Mouse (Mus musculus) kidney, postnatal 14 days (tissue): Measurements from ENCODE around the gene Pgm2l1.
A peak's percentile ranks its signal among the peaks of the same experiment; 100 is the strongest.

Source experiments
- DNase-seq: peaks from one replicate; pipeline ENCODE4 v3.0.0; 2022; ENCODE audit warnings: mixed read lengths

Pgm2l1 gene

DNA sequence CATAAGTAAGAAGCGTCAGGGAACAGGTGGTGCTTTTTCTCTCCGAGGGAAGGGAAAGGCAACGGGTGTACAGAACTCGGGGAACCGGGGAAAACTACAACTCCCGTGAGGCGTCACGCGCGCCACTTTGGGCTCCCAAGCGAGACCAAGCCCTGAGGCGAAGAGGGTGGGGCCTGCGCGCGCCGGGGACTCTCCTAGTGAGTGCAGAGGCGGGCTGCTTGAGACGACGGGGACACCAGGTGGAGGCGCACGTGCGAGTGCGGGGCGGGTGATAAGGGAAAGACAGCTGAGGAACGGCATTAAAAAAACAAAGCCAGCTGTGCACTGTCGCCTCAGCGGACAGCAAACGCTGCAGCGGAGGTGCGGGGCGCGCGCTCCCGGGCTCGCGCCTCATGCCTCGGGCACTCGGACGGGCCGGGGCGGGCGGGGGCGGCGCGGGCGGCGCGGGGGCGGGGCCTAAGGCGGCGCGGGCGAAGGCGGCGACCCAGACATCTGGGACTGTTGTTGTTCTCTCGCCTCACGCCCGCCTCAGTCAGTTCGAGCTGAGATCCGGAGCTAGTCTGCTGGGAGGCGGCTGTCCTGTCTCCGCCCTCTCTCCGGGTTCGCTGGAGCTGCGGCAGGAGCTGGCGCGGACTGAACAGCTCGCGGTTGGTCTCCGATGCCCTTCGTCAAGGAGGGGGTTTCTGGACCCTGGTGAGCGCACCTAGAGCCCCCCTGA, at the start of gene Pgm2l1:
TSS of gene Pgm2l1 (plus strand) at position 237 of the 718 bp plus-strand sequence.
- DNase-seq: peak; percentile 98

- peak; percentile 61 for DNase-seq
These were observed 48.9 kb upstream of the Pgm2l1 start for GRCm38 (mm10) chr7:100178016-100178890.

DNA sequence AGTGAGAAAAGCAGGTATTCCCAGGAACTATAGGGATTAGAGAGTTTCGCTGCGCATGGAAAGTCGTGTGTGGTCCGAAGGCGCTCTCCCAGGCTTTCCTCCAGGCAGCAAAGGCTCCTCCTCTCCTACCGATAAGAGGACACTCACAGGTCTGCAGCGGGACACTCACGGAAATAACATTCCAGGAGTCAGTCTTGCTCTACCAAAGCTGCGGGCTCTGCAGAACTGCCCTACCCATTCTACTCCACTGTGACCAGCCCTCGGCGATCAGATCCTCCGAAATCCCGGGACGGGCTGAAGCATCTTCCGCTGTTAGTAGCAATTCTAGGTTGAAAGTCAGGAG, 48.3 kb upstream of the Pgm2l1 start:
- peak; percentile 15 for DNase-seq

DNA sequence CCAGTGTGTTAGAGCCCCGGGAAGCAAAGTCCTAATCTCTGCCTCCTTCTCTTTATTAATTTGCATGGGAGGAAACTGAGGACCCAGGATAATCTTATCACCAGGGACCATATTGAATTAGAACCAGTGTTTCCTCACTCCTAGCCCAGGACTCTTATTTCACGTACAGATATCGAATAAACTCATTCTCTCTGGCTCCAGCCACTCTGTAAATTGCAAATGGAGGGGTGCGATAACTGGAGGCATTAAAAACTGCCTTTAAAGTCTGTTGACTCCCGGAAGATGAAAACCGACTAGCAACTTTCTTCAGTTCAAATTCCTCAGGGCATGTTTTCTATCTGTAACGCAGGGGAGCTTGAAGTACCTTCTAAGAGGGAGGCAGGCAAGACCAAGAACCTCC, 47.8 kb upstream of the Pgm2l1 start:
- DNase-seq: no peak

GRCm38 (mm10) chr7:100179836-100180407, 47.3 kb upstream of the Pgm2l1 start:
- DNase-seq: no peak

DNA sequence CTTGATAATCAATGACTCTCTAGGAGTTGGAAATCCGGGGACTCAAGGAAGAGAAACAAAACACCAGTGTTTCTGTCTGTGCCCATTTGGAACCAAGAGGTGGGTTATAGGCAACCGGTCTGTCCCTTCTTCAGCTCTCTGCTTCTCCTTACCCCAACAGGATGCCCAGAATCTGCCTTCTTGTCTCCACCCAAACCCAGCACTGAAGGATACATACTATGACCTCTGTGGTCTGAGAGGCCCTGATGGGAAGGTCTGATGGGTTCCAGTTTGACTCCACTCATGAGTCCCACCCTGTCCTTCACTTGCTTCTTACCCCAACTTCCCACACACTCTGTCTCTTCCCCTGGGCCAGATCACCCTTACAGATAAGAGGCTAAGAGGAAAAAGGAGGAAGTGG, 46.0 kb upstream of the Pgm2l1 start:
- DNase-seq: no peak

DNA sequence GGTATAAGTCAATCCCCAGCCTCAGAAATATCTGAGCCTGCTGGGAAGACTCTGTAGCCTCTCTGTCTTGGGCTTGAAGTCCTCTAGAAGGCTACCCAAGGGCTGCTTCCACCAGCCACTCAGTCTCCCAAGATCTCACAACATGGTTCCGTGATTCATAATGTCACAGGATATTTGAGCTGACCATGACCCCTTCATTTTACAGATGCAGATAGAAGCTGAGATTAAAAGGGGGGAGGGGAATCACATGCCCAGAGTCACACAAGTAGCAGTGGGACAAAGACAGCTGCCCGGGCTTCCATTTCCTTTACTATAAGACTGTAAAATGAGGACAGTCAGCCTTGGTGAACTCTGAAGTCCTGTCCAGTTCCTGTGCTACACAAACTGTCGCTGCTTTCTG, 45.6 kb upstream of the Pgm2l1 start:
- no peak for DNase-seq

DNA sequence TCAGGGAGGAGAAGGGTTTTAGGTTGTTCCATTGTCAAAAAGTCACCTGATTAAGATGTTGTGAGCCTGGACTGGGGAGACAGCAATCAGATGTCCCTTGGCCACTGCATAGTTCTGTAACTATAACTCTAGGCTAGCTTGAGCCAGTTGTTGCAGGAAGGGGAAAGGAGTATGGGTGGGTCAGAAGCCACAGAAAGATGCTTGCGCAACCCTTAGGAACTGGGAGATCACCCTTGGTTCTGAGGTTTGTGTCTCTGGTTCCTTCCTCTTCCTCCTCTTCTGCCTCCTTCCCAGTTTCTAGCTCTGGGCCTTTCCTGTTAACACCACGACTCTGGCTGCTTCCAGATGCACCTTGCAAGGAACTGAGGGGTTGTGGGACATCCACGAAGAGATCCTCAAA, 44.8 kb upstream of the Pgm2l1 start:
- DNase-seq: no peak

GRCm38 (mm10) chr7:100187601-100188000, 39.6 kb upstream of the Pgm2l1 start:
- peak; percentile 41 for DNase-seq

GRCm38 (mm10) chr7:100190167-100190566, 37.0 kb upstream of the Pgm2l1 start:
- DNase-seq: no peak

DNA sequence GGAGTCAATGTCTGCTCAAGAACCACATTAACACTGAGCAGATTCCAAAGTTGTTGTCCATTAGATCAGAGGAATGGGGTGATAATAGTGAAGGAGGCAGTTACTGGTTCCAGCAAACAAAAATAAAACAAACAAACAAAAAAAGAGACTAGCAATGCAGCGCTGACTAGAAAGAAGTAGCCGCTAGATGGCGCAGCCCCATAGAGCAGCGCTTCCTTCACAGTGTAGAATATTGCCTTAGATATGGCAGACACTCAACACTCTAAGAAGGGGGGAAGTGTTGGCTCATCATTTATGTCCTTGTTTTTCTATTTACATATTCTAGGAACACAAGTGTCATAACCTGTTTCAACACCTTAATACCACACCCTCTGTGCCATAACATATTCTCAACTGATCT, 36.4 kb upstream of the Pgm2l1 start:
- DNase-seq: peak; percentile 75

GRCm38 (mm10) chr7:100201191-100201590, 26.0 kb upstream of the Pgm2l1 start:
- no peak for DNase-seq

DNA sequence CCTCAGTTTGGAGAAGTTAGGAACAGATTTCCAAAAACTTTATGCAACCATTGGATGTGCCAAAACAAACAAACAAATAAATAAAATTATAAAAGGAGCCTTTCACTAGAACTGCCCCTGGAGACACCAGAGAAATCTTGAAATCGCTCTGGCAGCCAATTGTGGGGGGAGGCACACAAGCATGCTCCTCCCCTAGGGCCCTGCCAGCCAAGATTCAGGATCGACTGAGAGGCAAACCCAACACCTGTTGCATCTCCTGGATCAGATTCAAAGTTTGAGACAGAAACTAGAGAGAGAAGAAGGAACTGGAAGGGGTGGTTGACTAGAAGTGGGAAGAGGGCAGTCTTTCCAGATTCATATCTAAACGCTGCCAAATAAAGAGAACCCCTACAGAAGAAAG, 23.6 kb upstream of the Pgm2l1 start:
- no peak for DNase-seq

DNA sequence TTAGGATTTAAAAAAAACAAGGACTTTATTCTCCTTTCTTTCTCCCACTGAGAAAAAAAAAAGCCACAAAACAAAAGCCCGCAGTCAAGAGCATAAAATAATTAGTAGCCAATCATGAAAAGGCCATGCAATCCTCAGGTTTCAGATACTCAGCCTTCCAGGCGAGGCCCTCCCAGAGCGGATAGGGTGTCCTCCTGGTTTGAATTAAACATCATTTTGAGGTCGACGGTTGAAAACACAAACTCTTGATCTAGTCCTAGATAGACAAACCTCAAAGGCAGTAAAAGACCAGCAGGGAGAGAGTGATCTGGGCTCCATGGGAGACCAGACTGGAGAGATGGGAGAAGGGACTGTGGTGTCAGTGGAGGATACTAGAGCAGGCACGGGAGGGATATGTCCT, 22.3 kb upstream of the Pgm2l1 start:
- DNase-seq: no peak

- DNase-seq: no peak
These were observed 21.1 kb upstream of the Pgm2l1 start for GRCm38 (mm10) chr7:100206144-100206543.

GRCm38 (mm10) chr7:100207886-100208285, 19.3 kb upstream of the Pgm2l1 start:
- DNase-seq: no peak

GRCm38 (mm10) chr7:100214310-100214709, 12.9 kb upstream of the Pgm2l1 start:
- DNase-seq: no peak

DNA sequence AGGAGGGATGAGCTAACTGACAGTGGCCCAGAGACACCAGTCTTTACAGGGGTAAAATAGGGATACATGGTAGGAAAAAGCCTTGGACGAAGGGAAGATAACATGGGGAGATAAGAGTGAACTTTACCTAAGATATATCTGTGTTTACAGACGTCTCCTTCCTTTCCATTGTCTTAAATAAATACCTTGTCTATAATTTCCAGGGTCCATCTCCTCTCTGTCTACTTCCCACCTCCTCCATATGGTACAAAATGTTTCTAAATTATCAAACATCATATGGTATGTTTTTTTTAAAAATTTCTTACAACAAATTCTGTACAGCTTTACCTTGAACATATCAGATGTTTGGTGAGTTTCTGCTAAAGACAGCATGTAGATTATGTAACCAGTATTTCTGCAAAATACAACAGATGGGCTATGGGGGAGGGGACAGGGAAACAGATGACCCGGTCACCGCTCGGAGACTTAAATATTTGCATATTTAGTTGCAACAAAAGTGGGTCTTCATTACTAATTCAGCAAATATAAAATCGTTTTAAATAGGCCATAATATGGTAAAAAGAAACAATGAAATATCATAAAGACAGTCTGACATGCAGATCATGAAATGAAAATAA, 12.0 kb upstream of the Pgm2l1 start:
- DNase-seq: no peak

- peak; percentile 27 for DNase-seq
These were observed 11.2 kb upstream of the Pgm2l1 start for GRCm38 (mm10) chr7:100215976-100216375.

- no peak for DNase-seq
These were observed 10.3 kb upstream of the Pgm2l1 start for GRCm38 (mm10) chr7:100216601-100217565.

DNA sequence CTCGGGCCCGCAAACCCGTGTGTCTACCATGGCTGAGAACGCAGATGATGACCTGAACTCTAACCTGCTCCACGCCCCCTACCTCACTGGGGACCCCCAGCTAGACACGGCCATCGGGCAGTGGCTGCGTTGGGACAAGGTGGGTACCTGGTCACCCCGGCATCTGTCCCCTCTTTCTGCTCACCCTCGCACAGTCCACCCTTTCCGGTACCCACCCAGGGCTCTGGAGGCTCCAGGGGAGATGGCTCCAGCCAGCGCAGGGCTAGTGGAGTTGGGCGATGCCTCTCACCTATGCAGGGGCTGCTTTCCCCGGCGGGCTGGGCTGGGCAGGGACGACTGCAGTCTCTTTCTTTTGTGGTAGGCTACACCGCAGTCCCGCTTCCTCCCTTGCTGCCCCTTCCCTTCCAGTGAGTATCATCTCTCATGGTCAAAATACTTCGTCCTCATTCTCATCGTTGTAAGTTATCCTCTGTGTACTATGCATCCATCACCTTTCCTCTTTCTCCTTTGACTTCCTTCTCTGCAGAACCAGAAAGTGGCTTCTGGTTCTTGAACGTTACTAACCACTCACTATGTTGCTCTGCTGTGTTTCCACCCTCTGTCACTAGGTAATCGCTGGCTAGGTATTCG, 817 bp downstream of the Pgm2l1 start:
- DNase-seq: no peak

GRCm38 (mm10) chr7:100228957-100229356, 1.8 kb downstream of the Pgm2l1 start:
- no peak for DNase-seq
